Mouse (Mus musculus): ENCODE data around the gene Gpc6.
A peak's percentile ranks its signal among the peaks of the same experiment; 100 is the strongest.

Gpc6 gene

GRCm38 (mm10) chr14:117951265-117951664 lies 1026.2 kb downstream of the Gpc6 start:
- DNase-seq, result no peak

GRCm38 (mm10) chr14:117951686-117952085 lies 1026.6 kb downstream of the Gpc6 start:
- DNase-seq, result no peak

DNA sequence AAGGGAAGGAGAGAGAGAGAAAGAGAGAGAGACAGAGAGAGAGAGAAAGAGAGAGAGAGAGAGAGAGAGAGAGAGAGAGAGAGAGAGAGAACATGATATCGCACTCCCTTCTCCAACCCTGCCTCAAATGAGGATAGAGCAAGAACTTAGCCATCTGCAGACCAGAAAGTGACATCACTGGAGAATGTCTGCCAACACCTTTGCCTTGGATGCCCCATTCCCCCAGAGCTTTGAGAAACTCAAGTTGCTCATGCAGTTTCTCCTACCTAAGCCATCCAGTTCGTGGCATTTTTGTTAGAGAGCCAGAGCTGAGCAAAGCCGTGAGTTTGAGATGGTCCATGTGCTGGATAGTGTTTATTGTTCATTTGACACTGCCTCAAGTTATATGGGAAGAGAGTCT lies 1030.9 kb downstream of the Gpc6 start:
- peak; percentile 90 for DNase-seq

- no peak for DNase-seq
Measured at GRCm38 (mm10) chr14:117958389-117958788, 1033.3 kb downstream of the Gpc6 start.

DNA sequence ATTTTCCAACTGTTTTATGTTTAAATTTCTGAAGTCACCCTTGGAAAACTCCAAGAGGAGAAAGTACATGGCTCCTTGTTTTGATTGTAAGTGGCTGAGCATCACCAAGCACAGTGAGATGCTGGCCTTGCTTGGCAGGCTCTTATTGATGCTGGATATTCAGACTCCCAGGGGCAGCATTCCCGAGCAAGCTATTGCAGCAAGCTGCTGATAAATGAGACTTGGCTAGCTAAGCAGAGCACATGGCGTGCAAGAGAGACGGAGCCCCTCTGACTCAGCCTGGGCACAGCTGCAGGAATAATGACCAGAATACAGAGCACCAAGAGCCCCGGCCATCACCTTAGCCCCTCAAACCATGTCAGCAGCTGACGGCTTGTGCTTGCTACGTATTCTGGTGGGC lies 1036.2 kb downstream of the Gpc6 start:
- peak; percentile 99 for DNase-seq

- no peak for DNase-seq
Measured at GRCm38 (mm10) chr14:117961844-117962243, 1036.7 kb downstream of the Gpc6 start.

- DNase-seq, result no peak
Measured at GRCm38 (mm10) chr14:117962453-117962852, 1037.3 kb downstream of the Gpc6 start.

- no peak for DNase-seq
Measured at GRCm38 (mm10) chr14:117972576-117972975, 1047.5 kb downstream of the Gpc6 start.

GRCm38 (mm10) chr14:117981532-117981931 lies 1056.4 kb downstream of the Gpc6 start:
- DNase-seq, result no peak

DNA sequence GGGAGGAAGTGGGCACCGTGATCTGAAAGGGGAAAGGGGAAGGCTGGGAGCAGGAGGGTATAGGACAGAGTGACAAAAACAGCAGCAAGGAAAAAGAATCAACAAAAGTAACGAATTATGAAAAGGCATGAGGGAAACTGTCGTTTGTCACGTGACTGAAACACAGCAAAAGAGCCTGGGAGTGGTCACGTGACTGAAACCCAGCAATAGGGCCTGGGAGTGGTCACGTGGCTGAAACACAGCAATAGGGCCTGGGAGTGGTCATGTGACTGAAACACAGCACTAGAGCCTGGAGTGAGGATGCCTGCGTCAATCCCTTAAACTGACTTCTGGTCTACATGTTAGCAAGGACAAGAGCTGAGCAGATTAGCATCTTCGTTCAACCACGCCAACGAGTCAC lies 1063.3 kb downstream of the Gpc6 start:
- DNase-seq, result no peak

DNA sequence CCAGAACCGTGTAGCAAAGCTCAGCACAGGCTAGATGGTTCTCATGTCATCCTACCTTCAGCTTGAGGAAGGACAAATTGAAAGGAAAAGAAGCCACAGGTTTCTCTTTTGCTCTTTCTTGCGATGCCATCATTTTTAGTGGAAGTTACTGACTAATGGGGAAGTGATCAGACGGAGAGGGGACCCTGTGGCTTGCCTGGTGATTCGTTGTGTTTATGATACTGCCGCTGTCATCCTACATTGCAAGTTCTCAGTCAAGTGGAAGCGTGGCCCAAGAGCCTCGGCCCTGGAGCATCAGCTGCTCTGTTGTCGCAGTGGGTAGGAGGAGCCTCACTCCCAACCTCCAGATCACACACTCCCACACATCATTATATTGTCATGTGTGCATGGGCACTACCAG lies 1065.1 kb downstream of the Gpc6 start:
- peak; percentile 36 for DNase-seq

DNA sequence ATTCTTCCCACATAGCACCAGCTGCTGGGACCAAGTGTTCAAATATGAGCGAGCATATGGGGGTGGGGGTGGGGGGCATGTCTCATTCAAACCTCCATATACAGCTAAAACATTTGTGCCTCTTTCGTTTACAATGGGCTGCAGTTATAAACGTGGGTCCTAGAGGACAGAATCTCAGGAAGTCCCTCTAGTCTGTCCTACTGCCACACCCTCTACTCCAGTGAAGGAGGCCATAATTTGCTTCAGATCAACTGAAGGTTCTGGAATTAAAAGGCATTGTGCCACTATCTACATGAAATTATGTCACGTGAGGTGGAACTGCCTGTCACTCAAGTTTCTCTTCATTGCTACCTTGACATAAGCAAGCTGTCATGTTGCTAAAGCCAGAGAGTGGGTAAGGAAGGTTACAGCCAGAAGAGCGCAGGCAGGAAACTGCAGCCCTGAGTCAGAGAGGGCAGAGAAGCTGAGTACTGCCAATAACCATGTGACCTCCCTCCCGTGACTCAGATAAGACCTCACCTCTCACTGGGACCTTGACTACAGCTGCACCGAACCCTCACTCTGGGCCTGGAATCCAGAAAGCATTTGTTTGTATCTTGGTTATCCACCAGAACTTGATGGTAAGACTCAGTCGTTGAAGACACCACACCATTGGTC lies 1067.6 kb downstream of the Gpc6 start:
- DNase-seq, result peak; percentile 19

- DNase-seq, result peak; percentile 27
Measured at GRCm38 (mm10) chr14:117993845-117994244, 1068.7 kb downstream of the Gpc6 start.

GRCm38 (mm10) chr14:118004434-118004833 lies 1079.3 kb downstream of the Gpc6 start:
- DNase-seq, result peak; percentile 81

GRCm38 (mm10) chr14:118005697-118006096 lies 1080.6 kb downstream of the Gpc6 start:
- peak; percentile 91 for DNase-seq

- peak; percentile 74 for DNase-seq
Measured at GRCm38 (mm10) chr14:118009541-118009940, 1084.4 kb downstream of the Gpc6 start.

DNA sequence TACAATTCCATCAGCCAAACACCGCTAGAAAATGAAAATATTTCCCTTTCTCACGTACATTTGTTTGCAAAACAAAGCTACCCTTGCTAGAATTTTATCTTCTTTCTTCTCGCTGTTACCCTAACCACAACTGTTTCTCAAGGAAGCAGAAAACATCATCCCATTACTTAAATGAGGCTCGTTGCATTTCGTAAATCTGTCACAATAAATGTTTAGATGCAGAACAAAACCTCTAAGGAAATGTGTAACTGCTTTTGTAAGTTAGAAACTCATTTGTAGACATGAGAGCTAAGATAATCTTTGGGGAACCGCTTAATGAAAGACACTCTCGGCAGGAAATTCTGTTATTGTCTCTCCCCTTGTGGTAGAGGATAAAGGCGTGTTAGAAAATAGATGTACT lies 1088.1 kb downstream of the Gpc6 start:
- DNase-seq, result peak; percentile 17

- DNase-seq, result no peak
Measured at GRCm38 (mm10) chr14:118019314-118019713, 1094.2 kb downstream of the Gpc6 start.

DNA sequence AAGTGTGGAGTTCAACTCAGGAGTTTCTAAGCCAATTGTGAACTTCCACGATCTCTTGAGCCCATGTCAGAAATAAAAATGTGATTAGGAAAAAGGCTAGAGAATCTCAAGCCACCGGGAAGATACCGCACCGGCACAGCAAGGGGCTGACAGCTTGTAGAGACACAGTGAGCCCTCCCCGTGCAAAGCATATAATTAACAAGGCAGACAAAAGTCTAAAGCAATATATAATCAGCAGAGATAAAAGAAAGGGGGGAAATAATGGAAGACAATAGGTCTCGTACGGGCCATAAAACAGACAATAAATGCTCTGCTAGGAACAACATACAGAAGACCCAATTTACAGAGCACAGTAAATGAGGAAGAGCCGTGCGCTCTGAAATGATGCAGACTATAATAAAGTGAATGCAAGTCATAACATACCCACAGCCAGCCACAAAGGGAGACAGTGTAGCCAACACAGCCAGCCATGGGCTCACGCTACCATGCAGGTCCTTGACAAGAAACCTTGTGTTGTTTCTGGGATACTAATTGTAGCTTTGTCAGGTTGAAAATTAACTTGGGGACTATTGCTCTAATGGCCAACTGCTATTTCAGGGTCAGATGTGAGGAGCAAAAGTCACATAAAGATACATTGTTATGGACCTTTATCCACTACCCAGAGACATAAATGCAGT lies 1096.9 kb downstream of the Gpc6 start:
- DNase-seq, result peak; percentile 2

All from heart, adult 11 months (tissue).